Mouse (Mus musculus) right cerebral cortex, postnatal 25 days (tissue): ENCODE results near the gene Crnkl1.

Source experiments
- DNase-seq: peaks from one replicate; pipeline ENCODE4 v3.0.0; 2022

Gene Crnkl1

GRCm38 (mm10) chr2:145872099-145872498, 62.7 kb downstream of the Crnkl1 start:
- no peak for DNase-seq

GRCm38 (mm10) chr2:145871308-145871707, 63.5 kb downstream of the Crnkl1 start:
- DNase-seq: no peak
